Mouse (Mus musculus) liver, postnatal 0 days (tissue): Measurements from ENCODE around the gene Sox5. TPM values are rescaled to one million over a fixed set of nuclear protein-coding genes. Genes with fewer than 3 reads are reported as not detected.

Experiments used
- ATAC-seq: fragments of 200-750 bp; cut with Nextera tagmentation; 2 replicates; pipeline ENCODE4 v1.8.0; 2017; ENCODE audit warnings: mild to moderate bottlenecking, moderate library complexity
- DNase-seq: peaks from one replicate; pipeline ENCODE4 v3.0.0-alpha.2; 2016
- H3K27ac ChIP-seq: fragments of 300-500 bp; sonication (generic); 2 replicates; pipeline ENCODE4 v1.5.1; 2014; ENCODE audit warnings: antibody characterized with exemption, moderate library complexity, mild to moderate bottlenecking, low read depth
- H3K27me3 ChIP-seq: fragments of 300-500 bp; sonication (generic); 2 replicates; pipeline ENCODE4 v1.6.1; 2014; ENCODE audit warnings: low read length, control low read depth, mixed read lengths; ENCODE audit not compliant: insufficient read depth
- H3K36me3 ChIP-seq: fragments of 300-500 bp; sonication (generic); replicated peaks from 2 replicates; pipeline ENCODE4 v1.6.1; 2014; ENCODE audit warnings: mild to moderate bottlenecking, control low read depth, low read length, moderate library complexity, mixed read lengths; ENCODE audit not compliant: insufficient read depth
- H3K4me1 ChIP-seq: fragments of 300-500 bp; sonication (generic); 2 replicates; pipeline ENCODE4 v1.6.1; 2014; ENCODE audit warnings: antibody characterized with exemption, mild to moderate bottlenecking, control low read depth; ENCODE audit not compliant: insufficient read depth
- H3K4me2 ChIP-seq: fragments of 300-500 bp; sonication (generic); 2 replicates; pipeline ENCODE4 v1.6.1; 2014; ENCODE audit warnings: low read depth, mild to moderate bottlenecking, low read length, moderate library complexity, mixed read lengths
- H3K4me3 ChIP-seq: fragments of 300-500 bp; sonication (generic); 2 replicates; pipeline ENCODE4 v1.5.1; 2014; ENCODE audit warnings: low read depth, low read length
- H3K9ac ChIP-seq: fragments of 300-500 bp; sonication (generic); replicated peaks from 2 replicates; pipeline ENCODE4 v1.6.1; 2014; ENCODE audit warnings: mild to moderate bottlenecking, moderate library complexity
- H3K9me3 ChIP-seq: fragments of 300-500 bp; sonication (generic); 2 replicates; pipeline ENCODE4 v1.6.1; 2016; ENCODE audit warnings: mild to moderate bottlenecking, control low read depth, low read length, mixed read lengths
- CTCF ChIP-seq: sonication (generic); IDR thresholded peaks from 2 replicates; pipeline ENCODE4 v1.5.1; 2016; ENCODE audit warnings: antibody characterized with exemption, low read depth
- EP300 ChIP-seq: IDR thresholded peaks from 2 replicates; pipeline ENCODE4 v1.6.1; 2016; ENCODE audit warnings: antibody characterized with exemption, low read depth, mild to moderate bottlenecking
- WGBS: fragments of 180-500 bp; shearing (Covaris S2); extraction: QIAGEN DNeasy Blood & Tissue Kit; methylation state at CpG from one replicate; pipeline ENCODE4 v1.1.7; 2014; ENCODE audit not compliant: insufficient replicate concordance; 5-methylcytosine and 5-hydroxymethylcytosine counted together
- polyA plus RNA-seq: library from polyadenylated mRNA; unstranded; fragments of >200 nt; fragmentation: Nextera tagmentation; extraction: Ambion mirVana; gene quantifications from 2 replicates; pipeline ENCODE4 v1.2.1, GENCODE M21; 2015

Sox5 gene
- polyA plus RNA-seq, 1 experiment from 2014 or later = 7.5 TPM

GRCm38 (mm10) chr6:144598324-144598973 is 183.3 kb downstream of the Sox5 start:
- no peaks in the 10 kb centered on the region for H3K4me1 ChIP-seq
- H3K36me3 ChIP-seq = no peaks in the 10 kb centered on the region
- WGBS = 66% methylated on average over 6 of the region's 6 CpGs
- H3K4me2 ChIP-seq = no peak overlapping the region
- no peak for DNase-seq
- no peak overlapping the region for H3K9ac ChIP-seq
- H3K27ac ChIP-seq = no peak overlapping the region
- no peak for TF ChIP-seq EP300
- no peak for TF ChIP-seq CTCF
- no peak for ATAC-seq
- no peak overlapping the region for H3K4me3 ChIP-seq
- no peaks in the 10 kb centered on the region for H3K9me3 ChIP-seq
- H3K27me3 ChIP-seq = no peaks in the 10 kb centered on the region

- no peaks in the 10 kb centered on the region for H3K36me3 ChIP-seq
- no peak overlapping the region for H3K4me3 ChIP-seq
- H3K9me3 ChIP-seq = no peaks in the 10 kb centered on the region
- no peak overlapping the region for H3K27ac ChIP-seq
- H3K4me2 ChIP-seq = no peak overlapping the region
- WGBS = 70% methylated on average over 8 of the region's 8 CpGs
- no peaks in the 10 kb centered on the region for H3K27me3 ChIP-seq
- no peaks in the 10 kb centered on the region for H3K4me1 ChIP-seq
- DNase-seq (no peak), ATAC-seq (no peak)
- TF ChIP-seq CTCF (no peak), EP300 (no peak)
- no peak overlapping the region for H3K9ac ChIP-seq
Measured at GRCm38 (mm10) chr6:144596536-144597210, 185.1 kb downstream of the Sox5 start.

- Histone ChIP-seq H3K27me3 (no peaks in the 10 kb centered on the region), H3K9me3 (no peaks in the 10 kb centered on the region), H3K4me3 (no peak overlapping the region), H3K27ac (no peak overlapping the region), H3K9ac (no peak overlapping the region), H3K36me3 (no peaks in the 10 kb centered on the region), H3K4me1 (0 out of 2 replicates have a peak, but pooled peaks cover 3% of the 10 kb centered on the region), H3K4me2 (no peak overlapping the region)
- 37% methylated on average over 5 of the region's 5 CpGs for WGBS
- DNase-seq = no peak
- ATAC-seq = no peak
- TF ChIP-seq EP300 = no peak
- no peak for TF ChIP-seq CTCF
Measured at GRCm38 (mm10) chr6:144584854-144585253, 196.9 kb downstream of the Sox5 start.

- ATAC-seq = no peak
- H3K36me3 ChIP-seq = no peaks in the 10 kb centered on the region
- no peak for DNase-seq
- H3K9ac ChIP-seq = no peak overlapping the region
- TF ChIP-seq CTCF = no peak
- TF ChIP-seq EP300 = no peak
- no peaks in the 10 kb centered on the region for H3K9me3 ChIP-seq
- H3K27me3 ChIP-seq = no peaks in the 10 kb centered on the region
- WGBS = 66% methylated on average over 11 of the region's 11 CpGs
- no peak overlapping the region for H3K4me2 ChIP-seq
- H3K4me3 ChIP-seq = no peak overlapping the region
- 0 out of 2 replicates have a peak, but pooled peaks cover 3% of the 10 kb centered on the region for H3K4me1 ChIP-seq
- H3K27ac ChIP-seq = no peak overlapping the region
Measured at GRCm38 (mm10) chr6:144584074-144584840, 197.5 kb downstream of the Sox5 start.

- H3K9me3 ChIP-seq = no peaks in the 10 kb centered on the region
- H3K36me3 ChIP-seq = no peaks in the 10 kb centered on the region
- WGBS = 30% methylated on average over 12 of the region's 12 CpGs
- no peak overlapping the region for H3K4me3 ChIP-seq
- TF ChIP-seq CTCF = 0 out of 2 replicates have a peak, but pooled peaks have one; percentile 11
- no peak for TF ChIP-seq EP300
- H3K9ac ChIP-seq = no peak overlapping the region
- no peaks in the 10 kb centered on the region for H3K4me1 ChIP-seq
- no peaks in the 10 kb centered on the region for H3K27me3 ChIP-seq
- DNase-seq (no peak), ATAC-seq (no peak)
- H3K4me2 ChIP-seq = no peak overlapping the region
- no peak overlapping the region for H3K27ac ChIP-seq
Measured at GRCm38 (mm10) chr6:144579301-144579700, 202.5 kb downstream of the Sox5 start.

- H3K36me3 ChIP-seq = no peaks in the 10 kb centered on the region
- H3K4me3 ChIP-seq = no peak overlapping the region
- DNase-seq = peak; percentile 58
- 47% methylated on average over 17 of the region's 17 CpGs for WGBS
- peaks cover 4% of the 10 kb centered on the region; the same call in 1 of the 2 replicates for H3K4me1 ChIP-seq
- H3K9me3 ChIP-seq = no peaks in the 10 kb centered on the region
- H3K4me2 ChIP-seq = no peak overlapping the region
- no peak overlapping the region for H3K27ac ChIP-seq
- ATAC-seq = peak; percentile 67
- H3K9ac ChIP-seq = no peak overlapping the region
- TF ChIP-seq EP300 = no peak
- TF ChIP-seq CTCF = no peak
- no peaks in the 10 kb centered on the region for H3K27me3 ChIP-seq
Measured at GRCm38 (mm10) chr6:144570850-144571249, 210.9 kb downstream of the Sox5 start.
